Mouse (Mus musculus): ENCODE data around the gene Gpr135.

Gpr135 gene

DNA sequence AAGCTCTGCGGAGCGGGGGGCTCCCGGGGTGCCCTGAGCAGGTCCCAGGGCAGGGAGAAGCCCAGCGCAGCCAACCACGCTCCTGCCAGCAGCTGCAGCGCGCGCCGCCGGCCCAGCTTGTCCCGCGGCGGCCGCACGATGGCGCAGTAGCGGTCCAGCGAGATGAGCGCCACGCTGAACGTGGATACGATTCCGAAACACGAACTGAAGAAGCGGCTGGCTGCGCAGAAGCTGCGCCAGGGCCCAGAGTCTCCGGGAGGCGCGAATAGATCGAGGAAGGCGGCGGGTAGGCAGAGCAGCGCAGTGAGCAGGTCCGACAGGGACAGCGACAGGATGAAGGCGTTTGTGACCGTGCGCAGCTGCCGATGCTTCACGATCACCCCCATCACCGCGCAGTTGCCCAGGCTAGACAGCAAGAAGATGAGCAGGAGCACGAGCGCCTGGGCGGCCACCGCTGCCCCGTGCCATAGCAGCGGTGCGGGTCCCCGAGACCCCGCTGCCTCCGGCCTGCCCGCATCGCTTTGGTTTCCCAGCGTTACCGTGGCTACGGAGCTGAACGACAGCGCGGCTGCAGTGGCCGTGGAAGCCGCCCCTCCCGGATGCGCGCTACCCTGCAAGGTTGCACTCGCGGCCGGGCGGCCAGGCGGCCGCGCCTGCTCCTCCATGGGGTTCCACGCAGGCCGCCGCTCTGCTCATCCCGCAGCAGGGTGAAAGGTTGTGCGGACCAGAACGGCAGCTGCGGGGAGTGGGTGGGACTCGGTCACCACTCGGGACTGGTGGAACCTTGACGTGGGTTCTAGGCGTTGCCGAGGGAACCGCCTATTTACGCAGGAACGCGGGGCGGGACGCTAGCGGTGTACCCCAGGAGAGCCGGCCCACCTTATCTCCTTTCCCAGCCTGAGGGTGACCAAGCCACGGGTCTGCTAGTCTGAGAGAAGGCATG lies at the start of gene Gpr135:
Gene Gpr135, minus strand, starts transcription at position 799 of the 943 bp plus-strand sequence.
- DNase-seq = peak; percentile 64

- DNase-seq = no peak
These were observed 44.9 kb upstream of the Gpr135 start for GRCm38 (mm10) chr12:72115686-72116345.

GRCm38 (mm10) chr12:72115126-72115525 lies 44.2 kb upstream of the Gpr135 start:
- DNase-seq = no peak

DNA sequence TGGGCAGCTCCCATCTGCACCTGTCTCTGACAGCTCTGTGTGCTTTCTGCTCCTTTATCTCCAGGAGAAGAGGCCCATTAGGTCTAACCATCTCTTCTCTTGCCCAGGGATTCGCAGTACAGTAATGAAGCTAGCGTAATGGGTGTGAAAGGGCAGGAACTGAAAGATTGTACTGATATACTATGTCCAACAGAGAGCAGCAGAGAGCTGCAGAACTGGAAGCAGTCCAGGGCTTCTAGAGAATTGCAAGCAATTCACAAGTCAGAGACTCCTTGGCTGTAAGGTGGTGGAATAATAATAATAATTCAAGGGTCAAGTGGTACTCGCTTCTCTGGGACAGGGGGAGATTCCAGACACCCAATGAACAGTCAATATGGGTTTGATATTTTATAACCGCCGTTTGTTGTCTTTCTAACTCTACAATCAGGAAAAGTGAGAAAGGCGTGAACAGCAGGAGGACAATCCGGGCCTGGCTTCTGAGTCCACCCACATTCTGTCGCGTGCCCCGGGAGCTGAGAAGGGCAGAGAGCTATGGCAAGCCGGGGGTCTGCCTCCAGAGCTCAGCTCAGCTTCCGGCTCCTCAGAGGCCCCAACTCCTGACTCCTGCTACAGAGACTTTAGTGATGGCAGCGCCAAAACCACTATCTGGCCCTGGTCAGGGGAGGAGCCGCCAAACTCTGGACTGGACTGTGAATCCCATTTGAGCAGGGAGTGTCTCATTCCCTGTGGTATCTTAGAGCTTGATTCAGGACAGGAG lies 33.8 kb upstream of the Gpr135 start:
- peak; percentile 33 for DNase-seq

DNA sequence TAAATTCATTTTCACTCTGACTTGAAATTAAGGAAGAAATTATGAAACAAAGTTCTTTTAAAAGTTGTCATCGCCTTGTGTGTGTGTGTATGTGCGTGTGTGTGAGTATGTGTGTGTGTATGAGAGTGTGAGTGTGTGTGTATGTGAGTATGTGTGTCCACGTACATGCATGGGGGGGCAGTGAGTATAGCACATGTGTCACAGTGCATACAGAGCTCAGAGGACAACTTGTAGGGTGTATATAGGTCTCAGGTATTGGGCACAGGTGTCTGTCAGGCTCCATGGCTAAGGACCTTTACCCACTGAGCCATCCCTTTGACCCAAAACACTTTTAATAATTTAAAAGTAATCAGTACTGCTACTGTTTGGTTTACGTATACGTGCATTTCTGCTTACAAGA lies 33.1 kb upstream of the Gpr135 start:
- no peak for DNase-seq

- no peak for DNase-seq
These were observed 31.9 kb upstream of the Gpr135 start for GRCm38 (mm10) chr12:72102776-72103175.

- DNase-seq = no peak
These were observed 26.0 kb upstream of the Gpr135 start for GRCm38 (mm10) chr12:72096966-72097365.

- DNase-seq = no peak
These were observed 18.9 kb upstream of the Gpr135 start for GRCm38 (mm10) chr12:72089802-72090201.

- DNase-seq = peak; percentile 27
These were observed 15.4 kb upstream of the Gpr135 start for GRCm38 (mm10) chr12:72086166-72086825.

GRCm38 (mm10) chr12:72085329-72086165 lies 14.6 kb upstream of the Gpr135 start, which contains the start of the genes L3hypdh and Jkamp:
Gene L3hypdh (minus strand): TSS chr12:72085439.
Gene Jkamp (plus strand): TSS chr12:72085589.
- peak; percentile 100 for DNase-seq

- DNase-seq = no peak
These were observed 14.1 kb upstream of the Gpr135 start for GRCm38 (mm10) chr12:72085024-72085328.

- peak; percentile 91 for DNase-seq
These were observed 13.5 kb upstream of the Gpr135 start for GRCm38 (mm10) chr12:72084261-72085023.

GRCm38 (mm10) chr12:72083265-72083664 lies 12.3 kb upstream of the Gpr135 start:
- no peak for DNase-seq

- DNase-seq = peak; percentile 42
These were observed 11.4 kb upstream of the Gpr135 start for GRCm38 (mm10) chr12:72082370-72082769.

DNA sequence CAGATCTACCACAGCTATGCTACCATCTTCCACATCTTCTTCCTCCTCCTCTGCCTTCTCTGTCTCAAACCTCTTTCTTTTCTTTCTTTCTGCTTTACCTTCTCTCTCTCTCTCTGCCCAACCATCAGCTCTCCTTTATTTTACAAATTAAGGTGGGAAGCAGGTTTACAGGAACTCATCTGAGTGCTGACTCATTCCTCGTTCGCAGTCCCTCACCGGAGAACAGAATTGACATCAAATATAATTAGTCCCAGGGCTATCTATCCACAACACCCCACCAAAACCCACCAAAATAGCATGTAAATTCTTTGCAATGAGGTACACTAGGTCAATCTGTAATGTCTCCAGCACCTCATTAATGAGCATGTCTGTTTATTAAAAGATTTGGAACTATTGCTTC lies 11.0 kb upstream of the Gpr135 start:
- DNase-seq = no peak

DNA sequence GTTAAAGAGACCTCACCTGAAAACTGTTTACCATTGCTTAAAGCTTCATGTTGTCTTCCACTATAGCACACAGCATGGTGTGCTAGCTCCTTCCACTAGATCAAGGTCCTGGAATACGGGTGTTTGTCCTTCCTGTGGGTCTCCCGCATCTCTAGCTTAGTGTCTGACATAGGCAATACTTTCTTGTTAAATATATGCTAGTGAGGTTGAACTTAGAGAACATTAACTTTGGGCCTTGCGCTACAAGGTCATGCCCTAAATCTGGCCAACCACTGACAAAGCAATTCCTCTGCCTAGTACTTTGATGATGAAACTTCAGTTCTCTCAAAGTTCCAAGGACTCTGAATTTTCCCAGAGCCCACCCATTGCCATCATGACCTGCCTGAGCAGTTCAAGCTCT lies 7.3 kb upstream of the Gpr135 start:
- peak; percentile 63 for DNase-seq

DNA sequence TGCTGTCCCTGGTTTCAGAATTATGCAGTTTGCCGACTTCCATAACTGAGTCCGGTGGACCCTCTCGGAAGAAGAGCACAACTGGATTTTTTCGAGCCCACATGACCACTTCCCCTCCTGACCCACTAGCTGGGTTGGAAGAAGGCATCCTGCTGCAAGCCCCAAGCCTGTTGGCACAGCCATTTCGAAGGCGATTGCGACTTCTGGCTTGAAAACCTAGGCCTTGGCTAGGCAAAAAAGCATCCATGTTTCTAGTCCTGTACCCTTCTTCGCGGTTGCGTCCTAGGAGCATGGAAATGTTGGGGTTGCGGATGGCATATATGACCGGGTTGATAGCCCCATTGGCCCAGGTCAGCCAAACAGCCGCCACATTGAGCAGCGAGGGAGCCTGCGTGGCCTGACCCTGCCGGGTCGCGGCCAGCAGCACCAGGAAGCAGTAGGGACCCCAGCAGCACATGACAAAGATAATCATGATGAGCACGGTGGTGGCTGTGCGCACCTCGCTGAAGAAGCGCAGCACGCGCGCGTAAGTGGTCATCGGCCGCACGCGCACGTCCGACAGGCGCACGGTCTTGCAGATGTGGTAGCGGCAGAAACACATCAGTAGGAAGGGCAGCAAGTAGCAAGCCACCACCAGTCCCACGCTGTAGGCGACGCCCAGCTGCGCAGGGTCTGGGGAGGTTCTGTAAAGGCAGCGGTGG lies 1.1 kb downstream of the Gpr135 start:
- DNase-seq = no peak

- no peak for DNase-seq
These were observed 13.1 kb downstream of the Gpr135 start for GRCm38 (mm10) chr12:72057780-72058179.

GRCm38 (mm10) chr12:72053851-72054250 lies 17.1 kb downstream of the Gpr135 start:
- DNase-seq = no peak

- no peak for DNase-seq
These were observed 17.6 kb downstream of the Gpr135 start for GRCm38 (mm10) chr12:72053303-72053702.

All from kidney, adult 11 months (tissue).